Mouse (Mus musculus): ENCODE data around the gene Dhh. TPM values are rescaled to one million over a fixed set of nuclear protein-coding genes. Genes with fewer than 3 reads are reported as not detected.

Dhh gene
- polyA plus RNA-seq, 1 experiment from 2014 or later, result 1.6 TPM

DNA sequence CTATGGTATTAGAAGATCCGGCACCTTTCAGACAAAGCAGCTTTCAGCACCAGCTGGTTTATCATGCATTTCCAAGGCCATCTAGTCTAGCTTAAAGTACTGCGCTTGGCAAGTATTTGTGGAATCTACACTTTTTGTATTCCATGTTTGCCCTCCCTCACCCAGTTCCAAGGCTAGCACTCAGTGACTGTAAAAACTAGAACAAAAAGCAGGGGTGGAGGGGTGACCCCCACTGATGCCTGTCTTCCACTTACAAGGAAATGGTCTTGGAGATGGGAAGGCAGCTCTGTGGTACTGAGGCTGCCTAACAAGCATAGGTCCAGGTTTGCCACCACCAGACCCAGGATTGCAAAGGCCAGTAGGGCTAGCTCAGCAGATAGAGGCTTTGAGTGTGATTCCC, 4.3 kb upstream of the Dhh start:
- H3K4me2 ChIP-seq (replicated peaks), result no peak overlapping the region
- no peak for ATAC-seq (ENCODE audit: low FRiP score, low read depth)
- H3K9ac ChIP-seq, result no peak overlapping the region
- H3K4me3 ChIP-seq, result no peak overlapping the region
- H3K4me1 ChIP-seq, result peaks cover 8% of the 10 kb centered on the region
- H3K27me3 ChIP-seq (replicated peaks), result peaks cover 31% of the 10 kb centered on the region
- H3K36me3 ChIP-seq, result peaks cover 43% of the 10 kb centered on the region
- no peak overlapping the region for H3K27ac ChIP-seq
- H3K9me3 ChIP-seq, result no peaks in the 10 kb centered on the region
- 88% methylated on average over 2 of the region's 2 CpGs for WGBS

DNA sequence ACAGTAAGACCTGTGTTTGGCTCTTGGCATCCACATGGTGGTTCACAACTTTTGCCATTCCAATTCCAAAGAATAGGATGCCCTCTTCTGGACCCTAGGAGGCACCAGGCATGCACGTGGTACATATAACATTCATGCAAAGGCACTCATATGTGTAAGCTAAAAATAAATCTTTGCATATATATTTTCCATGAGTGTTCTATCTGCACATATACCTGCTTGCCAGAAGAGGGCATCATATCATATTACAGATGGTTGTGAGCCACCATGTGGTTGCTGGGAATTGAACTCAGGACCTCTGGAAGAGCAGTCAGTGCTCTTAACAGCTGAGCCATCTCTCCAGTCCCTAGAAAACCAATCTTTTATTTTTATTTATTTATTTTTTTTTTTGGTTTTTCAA, 3.2 kb upstream of the Dhh start:
- Histone ChIP-seq H3K36me3 (peaks cover 33% of the 10 kb centered on the region), H3K4me3 (no peak overlapping the region), H3K9me3 (no peaks in the 10 kb centered on the region), H3K27ac (no peak overlapping the region), H3K27me3 (replicated peaks) (peaks cover 42% of the 10 kb centered on the region), H3K4me2 (replicated peaks) (no peak overlapping the region), H3K4me1 (peaks cover 8% of the 10 kb centered on the region), H3K9ac (no peak overlapping the region)
- 65% methylated on average over 1 of the region's 1 CpGs for WGBS
- no peak for ATAC-seq (ENCODE audit: low FRiP score, low read depth)

DNA sequence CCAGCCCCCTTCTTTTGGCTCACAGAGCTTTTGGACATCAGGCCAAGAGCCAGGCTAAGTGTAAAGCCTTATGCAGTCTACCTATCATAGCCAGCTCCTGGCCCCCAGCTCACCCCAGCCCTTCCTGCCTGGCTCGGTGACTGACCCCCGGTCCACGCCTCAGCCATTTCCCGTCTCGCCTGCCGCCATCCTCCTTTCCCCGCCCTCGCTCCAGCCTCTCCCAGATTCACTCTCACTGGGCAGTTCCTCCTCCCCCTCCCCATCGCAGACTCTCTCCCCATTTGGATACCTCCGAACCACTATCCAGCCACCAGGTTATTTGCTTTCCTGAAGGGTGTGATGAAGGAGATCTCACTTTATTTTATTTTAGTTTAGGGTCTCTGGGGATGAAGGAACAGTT, 845 bp downstream of the Dhh start:
- no peak overlapping the region for H3K27ac ChIP-seq
- WGBS, result 1% methylated on average over 10 of the region's 10 CpGs
- H3K4me2 ChIP-seq (replicated peaks), result peak overlapping the region; percentile 43
- no peaks in the 10 kb centered on the region for H3K9me3 ChIP-seq
- H3K27me3 ChIP-seq (replicated peaks), result peaks cover 82% of the 10 kb centered on the region
- no peak overlapping the region for H3K9ac ChIP-seq
- peaks cover 33% of the 10 kb centered on the region for H3K4me1 ChIP-seq
- H3K36me3 ChIP-seq, result 0 out of 2 replicates have a peak, but pooled peaks cover under 1% of the 10 kb centered on the region
- H3K4me3 ChIP-seq, result no peak overlapping the region
- no peak for ATAC-seq (ENCODE audit: low FRiP score, low read depth)

DNA sequence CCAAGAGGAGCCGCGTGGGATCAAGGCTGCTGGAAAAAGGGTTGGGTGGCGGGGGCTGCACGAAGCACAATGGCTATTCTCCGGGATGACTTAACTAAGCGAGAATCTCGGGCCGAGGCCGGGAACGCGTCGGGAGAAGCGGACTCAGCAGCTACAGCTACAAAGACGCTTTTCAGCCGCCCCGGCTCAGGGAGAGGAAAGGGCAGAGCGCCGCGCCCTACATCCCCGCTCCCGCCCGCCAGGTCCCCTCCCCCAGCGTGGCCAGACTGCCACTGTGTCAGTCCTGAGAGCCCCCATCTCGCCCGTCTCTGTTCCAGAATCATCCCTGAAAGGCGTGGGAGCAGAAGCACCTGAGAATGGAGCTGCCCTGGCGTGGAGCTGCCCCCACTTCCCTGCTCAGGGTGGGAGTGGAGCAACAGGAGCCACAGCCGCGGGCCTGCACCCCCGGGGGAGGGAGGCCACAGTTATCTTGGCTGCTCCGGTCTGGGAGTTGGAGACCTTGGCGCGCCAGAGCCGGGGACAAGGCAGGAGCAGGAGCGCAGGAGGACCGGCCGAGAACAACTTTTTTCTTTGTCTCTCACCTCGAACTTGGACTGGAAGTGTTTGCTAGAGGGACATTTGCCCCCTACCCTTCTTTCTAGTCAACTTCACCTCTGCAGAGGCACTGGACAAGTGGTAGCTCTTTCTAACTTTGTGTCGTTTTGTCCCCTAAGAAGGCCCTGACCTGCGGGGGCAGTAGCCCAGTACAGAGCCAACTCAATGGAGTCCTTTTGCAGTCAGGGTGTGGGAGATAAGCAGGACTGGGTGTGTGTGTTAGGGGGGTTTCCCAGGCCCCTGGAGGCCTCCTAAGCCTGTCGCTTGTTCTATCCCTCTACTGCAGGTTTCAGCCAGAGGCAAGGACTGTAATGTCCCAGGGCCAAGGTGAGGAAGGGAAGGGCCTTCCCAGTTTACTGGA, 2.4 kb downstream of the Dhh start:
- H3K36me3 ChIP-seq, result no peaks in the 10 kb centered on the region
- H3K9me3 ChIP-seq, result no peaks in the 10 kb centered on the region
- H3K4me2 ChIP-seq (replicated peaks), result peak overlapping the region; percentile 92
- peaks cover 93% of the 10 kb centered on the region for H3K27me3 ChIP-seq (replicated peaks)
- H3K27ac ChIP-seq, result no peak overlapping the region
- ATAC-seq (ENCODE audit: low FRiP score, low read depth), result no peak
- H3K4me1 ChIP-seq, result peaks cover 33% of the 10 kb centered on the region
- peak overlapping the region; percentile 35 for H3K9ac ChIP-seq
- 1% methylated on average over 41 of the region's 41 CpGs for WGBS
- H3K4me3 ChIP-seq, result peak overlapping the region; percentile 23

DNA sequence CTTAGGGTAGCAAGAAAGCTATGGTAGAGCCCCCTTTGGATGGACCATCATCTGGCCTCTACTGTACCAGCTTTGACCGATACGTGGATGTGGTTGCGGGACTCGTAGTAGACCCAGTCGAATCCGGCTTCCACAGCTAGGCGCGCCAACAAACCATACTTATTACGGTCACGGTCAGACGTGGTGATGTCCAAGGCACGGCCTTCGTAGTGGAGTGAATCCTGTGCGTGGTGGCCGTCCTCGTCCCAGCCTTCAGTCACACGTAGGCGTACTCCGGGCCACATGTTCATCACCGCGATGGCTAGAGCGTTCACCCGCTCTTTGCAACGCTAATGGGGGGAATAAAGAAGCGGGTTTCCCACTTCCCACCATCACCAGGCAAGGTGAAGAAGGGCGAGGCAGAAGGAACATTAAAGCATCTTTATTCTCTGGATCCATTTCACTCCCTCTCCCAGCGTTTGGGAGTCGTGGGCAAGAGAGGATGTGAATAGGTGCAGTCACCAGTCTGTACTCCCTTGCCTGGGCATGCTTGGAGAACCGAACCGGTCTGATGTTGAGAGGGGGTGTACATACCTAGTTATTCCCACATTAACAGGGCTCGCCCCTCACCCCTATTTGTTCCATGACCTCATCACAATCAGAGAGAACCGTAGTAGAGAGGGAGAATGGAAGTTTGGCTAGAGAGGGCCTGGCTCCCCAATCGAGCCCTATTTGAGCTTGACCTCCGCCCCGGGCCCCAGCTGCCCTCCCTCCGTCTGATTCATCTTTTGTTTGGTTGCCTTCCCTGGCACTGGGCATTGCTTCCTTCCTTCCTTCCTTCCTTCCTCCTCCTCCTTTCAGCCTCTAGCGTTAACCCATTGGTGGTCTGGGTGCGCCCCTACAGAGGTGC, 3.4 kb downstream of the Dhh start:
- 0 out of 2 replicates have a peak overlapping the region, but pooled peaks have one; percentile 35 for H3K9ac ChIP-seq
- H3K27ac ChIP-seq, result no peak overlapping the region
- ATAC-seq (ENCODE audit: low FRiP score, low read depth), result no peak
- no peaks in the 10 kb centered on the region for H3K9me3 ChIP-seq
- H3K4me1 ChIP-seq, result peaks cover 33% of the 10 kb centered on the region
- H3K4me2 ChIP-seq (replicated peaks), result peak overlapping the region; percentile 92
- peaks cover 85% of the 10 kb centered on the region for H3K27me3 ChIP-seq (replicated peaks)
- H3K4me3 ChIP-seq, result peak overlapping the region; percentile 41
- no peaks in the 10 kb centered on the region for H3K36me3 ChIP-seq
- 1% methylated on average over 38 of the region's 38 CpGs for WGBS

GRCm38 (mm10) chr15:98893940-98894745, 4.2 kb downstream of the Dhh start, which contains the start of gene Rhebl1:
Gene Rhebl1, minus strand, starts transcription at chr15:98894540.
- ATAC-seq (ENCODE audit: low FRiP score, low read depth), result no peak
- H3K27ac ChIP-seq, result no peak within 1 kb of the TSS
- peaks cover 33% of the 10 kb centered on the region for H3K4me1 ChIP-seq
- peak within 1 kb of the TSS; percentile 92 for H3K4me2 ChIP-seq (replicated peaks)
- H3K4me3 ChIP-seq, result peak within 1 kb of the TSS; percentile 41
- H3K36me3 ChIP-seq, result no peaks in the 10 kb centered on the region
- H3K9me3 ChIP-seq, result no peaks in the 10 kb centered on the region
- peak within 1 kb of the TSS; percentile 51 for H3K9ac ChIP-seq
- H3K27me3 ChIP-seq (replicated peaks), result peaks cover 78% of the 10 kb centered on the region
- under 1% methylated on average over 77 of the region's 77 CpGs for WGBS

DNA sequence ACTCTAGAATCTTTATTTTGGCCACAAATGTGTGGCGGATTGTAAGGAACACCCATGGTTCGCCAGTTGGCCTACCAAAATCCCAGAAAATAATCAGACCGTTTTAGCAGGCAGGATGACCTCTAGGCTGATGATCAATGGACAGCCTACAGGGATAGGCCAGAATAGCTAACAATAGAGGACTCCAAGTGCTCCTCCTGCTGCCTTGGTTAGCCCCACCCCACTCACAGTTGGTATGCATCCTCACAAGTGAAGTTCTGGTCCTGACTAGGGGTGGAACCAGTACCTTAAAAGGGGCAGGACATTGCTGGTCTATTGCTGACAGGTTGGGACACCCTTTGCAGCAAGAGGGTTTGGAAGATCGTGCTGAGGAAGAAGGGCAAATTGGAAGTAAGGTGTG, 5.3 kb downstream of the Dhh start:
- no peak for ATAC-seq (ENCODE audit: low FRiP score, low read depth)
- WGBS, result 41% methylated on average over 4 of the region's 4 CpGs
- Histone ChIP-seq H3K4me2 (replicated peaks) (no peak overlapping the region; the same call in 1 of the 2 replicates), H3K27me3 (replicated peaks) (peaks cover 67% of the 10 kb centered on the region), H3K36me3 (no peaks in the 10 kb centered on the region), H3K27ac (no peak overlapping the region), H3K4me1 (peaks cover 28% of the 10 kb centered on the region), H3K9ac (no peak overlapping the region), H3K4me3 (no peak overlapping the region), H3K9me3 (no peaks in the 10 kb centered on the region)

- Histone ChIP-seq H3K36me3 (no peaks in the 10 kb centered on the region), H3K4me2 (replicated peaks) (no peak overlapping the region), H3K9me3 (no peaks in the 10 kb centered on the region), H3K4me1 (peaks cover 24% of the 10 kb centered on the region), H3K27ac (no peak overlapping the region), H3K9ac (no peak overlapping the region), H3K4me3 (no peak overlapping the region), H3K27me3 (replicated peaks) (peaks cover 57% of the 10 kb centered on the region)
- WGBS, result 47% methylated on average over 6 of the region's 6 CpGs
- ATAC-seq (ENCODE audit: low FRiP score, low read depth), result no peak
Observed at GRCm38 (mm10) chr15:98891907-98892606, 6.3 kb downstream of the Dhh start.

DNA sequence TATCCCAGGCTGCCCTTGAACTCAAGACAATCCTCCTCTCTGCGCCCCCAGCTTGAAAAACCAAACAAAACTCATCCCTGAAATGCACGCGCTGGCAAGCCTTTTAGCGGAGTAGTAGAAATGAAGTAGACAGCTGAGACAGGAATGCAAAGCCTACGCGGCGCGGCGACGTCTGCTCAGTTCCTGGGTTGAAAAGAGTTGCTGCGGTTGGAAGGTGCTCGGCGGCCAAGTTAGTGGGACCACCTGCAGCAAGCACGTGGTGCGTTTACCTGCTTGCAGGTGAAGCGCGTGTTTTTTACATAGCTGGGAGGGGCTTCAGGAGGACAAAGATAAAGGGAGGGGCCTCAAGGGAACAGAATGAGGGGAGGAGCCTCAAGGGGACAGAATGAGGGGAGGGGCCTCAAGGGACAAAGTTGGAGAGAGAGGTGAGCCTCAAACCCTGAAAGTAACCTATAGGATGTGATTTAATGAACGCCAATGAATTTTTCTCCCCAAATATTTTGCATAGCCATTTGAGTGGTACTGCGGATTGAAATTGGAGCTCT, 7.1 kb downstream of the Dhh start:
- 11% methylated on average over 19 of the region's 19 CpGs for WGBS
- ATAC-seq (ENCODE audit: low FRiP score, low read depth), result no peak
- Histone ChIP-seq H3K36me3 (no peaks in the 10 kb centered on the region), H3K27me3 (replicated peaks) (peaks cover 49% of the 10 kb centered on the region), H3K4me1 (peaks cover 24% of the 10 kb centered on the region), H3K4me3 (no peak overlapping the region), H3K4me2 (replicated peaks) (peak overlapping the region; percentile 23; the same call in 1 of the 2 replicates), H3K9ac (no peak overlapping the region), H3K9me3 (no peaks in the 10 kb centered on the region), H3K27ac (no peak overlapping the region)

DNA sequence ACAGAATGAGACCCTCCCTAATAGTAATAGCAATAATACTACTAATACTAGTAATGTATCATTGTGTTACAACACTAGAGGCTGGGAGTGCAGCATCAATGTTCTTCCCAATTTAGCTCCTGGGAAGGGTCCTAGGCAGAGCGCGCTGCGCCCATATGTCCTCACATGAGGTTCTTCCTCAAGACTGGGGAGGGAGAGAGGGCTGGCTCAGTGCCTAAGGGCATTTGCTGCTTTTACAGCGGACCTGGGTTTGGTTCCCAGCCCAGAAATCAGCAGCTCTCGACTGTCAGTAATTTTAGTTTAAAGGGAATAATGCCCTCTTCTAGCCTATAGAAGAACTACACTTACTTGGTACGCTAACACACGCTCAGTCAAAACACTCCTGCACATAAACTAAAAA, 10.8 kb downstream of the Dhh start:
- Histone ChIP-seq H3K4me3 (no peak overlapping the region), H3K4me1 (no peaks in the 10 kb centered on the region), H3K27ac (no peak overlapping the region), H3K4me2 (replicated peaks) (no peak overlapping the region), H3K27me3 (replicated peaks) (peaks cover 11% of the 10 kb centered on the region), H3K9me3 (no peaks in the 10 kb centered on the region), H3K36me3 (no peaks in the 10 kb centered on the region), H3K9ac (no peak overlapping the region)
- WGBS, result 86% methylated on average over 7 of the region's 7 CpGs
- ATAC-seq (ENCODE audit: low FRiP score, low read depth), result no peak
